Mouse (Mus musculus): ENCODE measurements around the gene Tnni1. TPM values are rescaled to one million over a fixed set of nuclear protein-coding genes. Genes with fewer than 3 reads are reported as not detected.
A peak's percentile ranks its signal among the peaks of the same experiment; 100 is the strongest.

Tnni1 gene
- total RNA-seq, 2 experiments from 2014 or later = 2.9 to 3.2 TPM

DNA sequence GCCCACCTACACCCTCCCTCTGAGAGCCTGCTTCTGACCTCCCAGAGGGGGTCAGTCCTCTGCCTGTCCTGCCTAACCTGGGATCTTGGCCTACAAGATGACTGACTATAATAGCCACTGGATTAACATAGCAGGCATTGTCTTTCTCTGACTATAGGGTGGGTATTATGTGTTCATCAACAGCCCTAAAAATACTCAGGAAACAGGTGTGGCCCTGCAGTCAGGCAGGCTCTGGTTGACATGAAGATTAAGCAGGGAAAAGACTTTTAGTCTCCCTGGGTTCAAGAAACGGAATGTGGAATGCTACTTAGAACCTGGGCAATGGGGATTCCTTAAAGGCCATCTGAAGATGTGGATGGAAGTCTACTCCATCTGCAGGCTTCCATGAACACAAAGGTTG is 19.3 kb downstream of the Tnni1 start:
- no peak overlapping the region for H3K27ac ChIP-seq
- H3K4me3 ChIP-seq = no peak overlapping the region
- no peak for TF ChIP-seq CTCF (conservative IDR thresholded peaks at IDR 0.05)
- DNase-seq (ENCODE audit: low spot score in 2 of 2) = no peak

DNA sequence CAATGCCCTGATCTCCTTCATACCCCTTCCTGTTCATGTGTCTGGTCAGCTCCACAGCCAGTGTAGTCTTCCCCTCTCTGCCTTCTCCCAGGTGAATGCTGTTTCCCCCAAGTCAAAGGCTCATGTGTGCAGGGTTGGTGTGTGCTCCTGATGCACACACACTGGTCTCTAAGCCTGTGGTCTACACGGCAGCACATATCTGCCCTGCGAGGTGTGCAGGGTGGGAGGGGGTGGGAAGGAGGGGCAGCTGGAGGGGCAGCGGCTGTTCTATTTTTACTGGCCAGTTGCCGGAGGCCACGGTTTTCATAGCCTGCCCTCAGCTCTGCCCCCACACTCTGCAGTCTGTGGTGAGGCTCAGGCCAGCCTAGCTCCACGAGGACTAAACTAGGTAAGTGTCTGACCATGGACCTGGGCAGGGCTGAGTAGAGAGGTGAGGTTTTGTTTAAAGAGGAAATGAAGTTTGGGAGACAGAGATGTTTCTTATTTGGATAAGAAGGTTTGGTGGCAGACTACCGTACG is 19.9 kb downstream of the Tnni1 start:
- no peak for DNase-seq (ENCODE audit: low spot score in 2 of 2)
- TF ChIP-seq CTCF (conservative IDR thresholded peaks at IDR 0.05) = no peak
- Histone ChIP-seq H3K27ac (no peak overlapping the region), H3K4me3 (no peak overlapping the region)

DNA sequence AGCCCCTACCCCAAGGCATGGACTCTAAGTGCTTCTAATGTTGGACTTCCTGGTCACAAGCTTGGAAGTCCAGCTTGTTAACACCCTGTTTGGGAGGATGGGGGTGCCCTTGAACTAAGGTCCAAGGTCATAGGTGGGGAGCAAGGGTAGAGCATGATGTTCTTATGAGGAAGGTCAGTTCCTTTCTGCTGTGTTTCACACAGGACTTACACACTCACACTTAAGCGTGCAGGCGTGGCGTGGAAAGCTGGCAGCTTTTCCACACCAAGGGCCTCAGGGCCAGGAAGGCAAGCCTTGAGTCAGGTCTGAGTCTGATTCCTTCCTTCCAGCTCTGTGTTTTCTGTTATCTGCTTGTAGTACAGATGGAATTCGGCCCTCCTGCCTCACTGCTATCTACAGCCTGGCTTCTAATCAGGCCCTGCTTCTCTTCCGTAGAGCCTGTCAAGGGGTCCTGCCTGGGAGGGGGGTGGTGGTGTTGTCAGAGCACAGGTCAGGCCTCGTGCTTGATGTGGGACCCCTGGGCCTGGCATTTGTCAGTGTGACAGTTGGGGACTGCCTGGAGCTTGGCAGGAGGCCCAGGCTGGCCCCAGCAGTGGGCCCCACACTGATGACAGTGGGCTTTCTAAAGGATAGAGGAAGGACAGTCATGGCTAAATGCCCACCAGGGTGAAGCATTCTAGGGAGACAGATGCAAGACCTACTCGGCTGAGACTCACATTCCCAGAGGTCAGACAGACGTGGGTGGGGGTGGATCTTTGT is 21.1 kb downstream of the Tnni1 start:
- Histone ChIP-seq H3K4me3 (no peak overlapping the region), H3K27ac (no peak overlapping the region)
- no peak for TF ChIP-seq CTCF (conservative IDR thresholded peaks at IDR 0.05)
- DNase-seq (ENCODE audit: low spot score in 2 of 2) = no peak

DNA sequence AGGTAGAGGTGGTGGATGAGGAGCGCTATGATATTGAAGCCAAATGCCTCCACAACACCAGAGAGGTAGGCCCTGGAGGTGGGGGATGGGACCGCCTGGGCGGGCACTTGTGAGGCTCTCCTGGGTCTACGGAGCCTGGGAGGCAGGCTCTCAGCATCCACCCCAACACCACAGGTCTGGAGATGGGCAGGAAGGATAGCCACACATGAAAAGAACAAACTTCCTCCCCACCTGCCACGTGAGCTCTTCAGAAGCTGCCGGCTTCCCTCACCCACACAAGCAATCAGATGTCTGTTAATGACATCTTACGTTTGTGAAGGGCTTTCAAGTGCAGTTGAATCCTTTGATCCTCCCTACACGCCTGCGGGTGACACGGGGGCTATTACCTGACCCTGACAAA is 28.3 kb downstream of the Tnni1 start:
- DNase-seq (ENCODE audit: low spot score in 2 of 2) = no peak
- no peak for TF ChIP-seq CTCF (conservative IDR thresholded peaks at IDR 0.05)
- no peak overlapping the region for H3K4me3 ChIP-seq

DNA sequence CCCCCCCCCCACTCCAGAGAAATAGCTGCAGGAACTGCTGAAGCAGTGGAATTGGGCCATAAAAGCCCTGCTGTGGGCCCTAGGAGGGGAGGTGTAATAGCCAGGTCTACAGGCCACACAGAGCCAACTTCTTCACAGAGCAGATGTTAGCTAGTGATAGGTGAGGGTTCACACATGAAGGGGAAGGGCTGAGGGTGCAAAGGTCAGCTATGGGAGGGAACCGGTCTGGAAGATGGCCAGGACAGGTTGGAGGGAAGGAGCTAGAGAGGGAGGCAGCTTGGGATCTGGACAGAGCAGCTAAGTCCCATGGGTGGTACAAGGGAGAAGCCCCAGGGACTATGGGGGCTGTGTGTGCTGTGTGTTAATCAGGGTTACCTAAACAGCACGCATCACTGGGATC is 30.9 kb downstream of the Tnni1 start:
- H3K4me3 ChIP-seq = no peak overlapping the region
- DNase-seq (ENCODE audit: low spot score in 2 of 2) = no peak
- no peak overlapping the region for H3K27ac ChIP-seq
- TF ChIP-seq CTCF (conservative IDR thresholded peaks at IDR 0.05) = no peak

More for the DNA sequence above, 28.3 kb downstream of the Tnni1 start:
- no peak overlapping the region for H3K27ac ChIP-seq

DNA sequence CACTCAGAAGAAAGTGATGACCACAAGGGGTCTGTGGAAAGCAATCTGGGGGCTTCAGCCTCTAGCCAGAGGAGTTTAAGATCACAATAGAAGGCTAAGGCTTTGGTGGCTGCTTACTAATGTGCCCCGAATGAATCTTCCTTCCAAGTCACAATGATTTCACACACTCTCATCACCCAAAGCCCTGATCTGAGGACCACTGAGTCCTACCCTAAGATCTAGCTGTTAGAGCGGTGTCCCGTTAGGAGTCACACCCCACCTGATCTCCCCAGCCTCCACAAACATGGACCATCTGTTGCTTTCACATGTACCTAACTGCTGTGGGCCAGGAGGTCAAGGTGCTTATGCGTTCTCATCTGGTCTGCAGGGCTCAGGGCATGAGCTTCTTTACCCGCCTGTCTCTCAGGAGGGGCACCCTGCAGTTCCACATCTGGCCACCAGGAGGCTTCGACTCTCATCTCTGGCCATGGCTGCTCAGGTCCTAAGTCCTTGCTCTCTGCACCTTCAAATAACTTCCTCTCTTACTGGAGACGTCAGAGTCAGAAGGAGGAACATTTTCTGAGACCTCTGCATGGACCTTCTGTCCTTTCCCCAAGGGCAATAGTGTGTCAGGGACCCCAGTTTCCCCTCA is 31.9 kb downstream of the Tnni1 start:
- TF ChIP-seq CTCF (conservative IDR thresholded peaks at IDR 0.05) = peak; percentile 100
- H3K4me3 ChIP-seq = no peak overlapping the region
- peak; percentile 60 to 87 for DNase-seq (ENCODE audit: low spot score in 2 of 2)
- H3K27ac ChIP-seq = no peak overlapping the region

DNA sequence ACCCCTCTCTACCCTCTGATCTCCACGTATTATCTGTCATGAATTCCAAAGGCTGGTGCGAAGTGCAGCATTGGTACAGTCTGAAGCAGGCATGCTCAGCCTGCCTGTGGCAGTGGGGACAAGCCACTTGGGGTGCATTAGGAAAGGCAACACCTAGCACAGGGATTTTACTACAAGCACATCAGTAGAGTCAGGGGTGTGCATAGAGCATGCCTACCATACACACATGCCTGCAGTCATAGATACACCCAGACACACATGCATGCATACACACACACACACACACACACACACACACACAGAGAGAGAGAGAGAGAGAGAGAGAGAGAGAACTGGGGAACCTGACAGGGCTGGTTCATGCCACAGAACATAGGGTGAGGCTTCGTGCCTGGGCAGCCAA is 33.0 kb downstream of the Tnni1 start:
- TF ChIP-seq CTCF (conservative IDR thresholded peaks at IDR 0.05) = no peak
- Histone ChIP-seq H3K4me3 (no peak overlapping the region), H3K27ac (no peak overlapping the region)
- no peak for DNase-seq (ENCODE audit: low spot score in 2 of 2)

DNA sequence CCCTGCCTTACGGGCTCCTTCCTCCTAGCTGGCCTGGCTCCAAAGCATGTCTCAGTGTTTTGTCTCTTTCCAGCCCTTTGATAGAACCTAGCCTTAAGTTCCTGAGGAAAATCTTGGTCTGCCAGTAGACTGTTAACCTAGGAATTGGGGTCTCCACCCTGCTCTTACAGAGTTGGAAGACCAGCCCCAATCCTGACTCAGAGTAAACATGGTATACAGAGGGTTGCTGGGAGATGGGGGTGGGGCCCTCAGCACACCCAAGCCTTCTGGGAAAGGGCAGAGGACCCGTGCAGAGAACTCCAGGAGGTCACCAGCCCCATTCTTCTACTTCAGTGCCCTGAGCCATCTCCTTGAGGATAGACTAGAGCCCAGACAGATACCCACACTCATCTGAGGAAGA is 33.4 kb downstream of the Tnni1 start:
- no peak overlapping the region for H3K4me3 ChIP-seq
- no peak for DNase-seq (ENCODE audit: low spot score in 2 of 2)
- TF ChIP-seq CTCF (conservative IDR thresholded peaks at IDR 0.05) = no peak
- H3K27ac ChIP-seq = no peak overlapping the region

DNA sequence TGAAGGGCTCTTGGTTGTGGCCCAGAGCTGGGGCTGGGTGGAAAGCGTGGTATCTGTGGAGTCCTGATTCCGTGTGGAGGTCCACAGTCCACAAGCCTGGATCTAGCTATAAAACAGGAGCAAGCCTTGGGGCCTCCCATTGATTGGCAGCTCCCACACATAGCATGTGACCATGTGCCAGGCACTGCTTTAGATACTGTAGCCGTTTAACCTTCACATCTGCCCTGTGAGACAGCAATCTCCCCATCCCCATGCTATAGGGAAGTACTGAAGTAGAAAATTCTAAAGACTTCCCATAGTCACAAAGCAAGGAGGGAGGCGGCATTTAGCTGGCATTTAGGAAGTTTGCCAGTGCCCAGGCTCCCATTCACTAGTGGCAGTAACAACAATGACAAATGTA is 33.8 kb downstream of the Tnni1 start:
- Histone ChIP-seq H3K4me3 (no peak overlapping the region), H3K27ac (no peak overlapping the region)
- no peak for DNase-seq (ENCODE audit: low spot score in 2 of 2)
- no peak for TF ChIP-seq CTCF (conservative IDR thresholded peaks at IDR 0.05)

DNA sequence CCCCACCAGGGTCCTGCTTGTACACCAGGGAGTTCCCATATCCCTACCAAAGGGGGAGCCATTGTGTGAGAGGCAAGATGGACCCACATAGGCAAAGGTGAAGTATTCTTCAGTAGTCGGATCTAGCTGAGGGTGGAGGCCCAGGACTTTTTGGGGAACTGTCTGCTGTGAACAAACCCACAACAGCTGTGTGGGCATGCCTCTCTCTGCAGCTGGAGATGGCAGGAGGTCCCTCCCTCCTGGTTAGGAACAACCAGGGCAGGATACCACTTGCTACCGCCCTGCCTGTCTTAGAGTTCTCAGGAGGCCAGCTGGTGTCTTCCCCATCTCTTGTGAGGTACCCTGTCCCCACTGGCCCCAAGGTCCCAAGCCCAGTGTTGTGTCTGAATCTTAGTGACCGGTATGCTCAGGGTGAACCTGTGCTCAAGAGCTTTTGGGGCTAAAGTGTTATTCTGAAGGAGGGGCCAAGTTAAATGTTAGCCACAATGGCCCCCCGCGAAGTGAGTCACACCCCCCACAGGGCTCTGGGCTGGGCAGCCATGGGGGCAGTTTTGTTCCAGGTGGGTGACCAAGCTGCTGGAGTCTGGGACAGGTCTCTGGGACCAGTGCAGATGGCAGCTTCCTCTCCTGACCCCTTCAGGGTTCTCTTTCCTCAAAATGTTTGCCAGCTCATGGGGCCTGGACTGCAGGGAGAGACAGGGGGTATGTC is 34.6 kb downstream of the Tnni1 start:
- DNase-seq (ENCODE audit: low spot score in 2 of 2) = no peak
- Histone ChIP-seq H3K27ac (no peak overlapping the region), H3K4me3 (no peak overlapping the region)
- TF ChIP-seq CTCF (conservative IDR thresholded peaks at IDR 0.05) = no peak

DNA sequence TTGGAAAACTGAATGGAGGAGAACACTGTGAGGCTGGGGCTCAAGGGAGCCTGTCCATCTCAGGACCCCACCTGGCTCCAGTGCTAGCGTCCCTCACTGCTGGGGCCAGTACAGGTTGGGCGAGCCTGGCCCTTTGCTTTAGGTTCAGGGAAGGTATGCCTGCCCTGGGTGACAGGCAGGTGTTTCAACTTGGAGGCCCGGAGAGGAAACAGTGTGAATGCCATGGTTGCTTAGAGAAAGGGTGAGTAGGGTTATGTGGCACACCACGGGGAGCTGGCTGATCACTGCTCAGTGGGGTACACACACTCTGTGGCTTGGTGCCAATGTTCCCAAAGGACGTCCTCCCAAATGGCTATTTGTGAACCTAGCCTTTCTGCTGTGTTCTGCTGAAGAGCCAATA is 35.3 kb downstream of the Tnni1 start:
- no peak overlapping the region for H3K27ac ChIP-seq
- no peak for DNase-seq (ENCODE audit: low spot score in 2 of 2)
- H3K4me3 ChIP-seq = no peak overlapping the region
- TF ChIP-seq CTCF (conservative IDR thresholded peaks at IDR 0.05) = no peak

DNA sequence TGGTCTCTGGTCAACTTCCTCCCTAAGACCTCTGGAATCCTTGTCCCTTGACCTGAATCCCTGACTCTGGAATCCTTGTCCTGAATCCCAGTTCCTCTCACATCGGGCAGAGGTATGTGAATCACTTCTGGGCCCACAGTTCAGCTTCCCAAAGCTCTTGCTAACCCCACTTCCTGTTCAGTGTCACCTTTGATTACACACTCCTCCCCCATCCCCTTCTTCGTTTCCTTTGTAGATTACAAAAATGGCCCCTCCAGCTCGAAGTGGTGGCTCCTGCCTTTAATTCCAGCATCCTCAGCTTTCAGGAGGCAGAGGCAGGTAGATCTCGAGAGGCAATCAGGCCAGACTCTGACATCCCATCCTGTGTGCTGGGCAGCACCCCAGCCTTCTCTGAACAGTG is 38.4 kb downstream of the Tnni1 start:
- DNase-seq (ENCODE audit: low spot score in 2 of 2) = no peak
- no peak for TF ChIP-seq CTCF (conservative IDR thresholded peaks at IDR 0.05)
- Histone ChIP-seq H3K27ac (no peak overlapping the region), H3K4me3 (no peak overlapping the region)

DNA sequence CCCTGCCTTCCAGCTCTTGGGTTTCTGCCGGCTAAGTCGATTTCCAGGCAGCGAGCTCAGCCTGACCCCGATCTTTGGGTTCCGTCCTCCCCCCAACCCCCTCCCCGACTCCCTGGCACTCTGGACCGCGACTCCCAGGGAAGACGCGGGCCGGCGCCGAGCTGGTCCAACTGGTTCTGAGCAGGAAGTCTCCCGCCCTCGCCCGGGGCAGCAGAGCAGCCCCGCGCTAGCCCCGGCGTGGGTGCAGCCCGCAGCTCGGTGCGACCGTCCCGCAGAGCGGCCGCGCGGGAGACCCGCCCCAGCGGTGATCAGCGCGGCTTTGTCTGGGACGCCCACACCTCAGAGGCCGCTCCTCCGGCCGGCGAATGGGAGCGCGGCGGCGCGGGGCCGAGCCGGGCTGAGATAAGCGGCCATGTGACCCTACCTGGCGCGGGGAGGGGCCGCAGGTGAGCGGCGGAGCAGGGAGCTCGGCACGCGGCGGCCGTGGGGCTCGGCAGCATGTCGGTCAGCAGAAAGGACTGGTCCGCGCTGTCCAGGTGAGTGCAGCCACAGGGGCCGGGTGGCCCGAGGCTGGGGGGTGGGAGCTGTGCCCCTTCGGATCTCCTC is 39.4 kb downstream of the Tnni1 start, which contains the start of gene Lad1:
Lad1 (plus strand) TSS at position 118 of the 606 bp plus-strand sequence.
- H3K27ac ChIP-seq = no peak within 1 kb of the TSS
- H3K4me3 ChIP-seq = peak within 1 kb of the TSS; percentile 45
- TF ChIP-seq CTCF (conservative IDR thresholded peaks at IDR 0.05) = no peak
- no peak for DNase-seq (ENCODE audit: low spot score in 2 of 2)

Data from layer of hippocampus, adult 2 months (tissue).